Mouse (Mus musculus) adrenal gland, postnatal 25 days (tissue): ENCODE measurements around the gene Dlx6. TPM values are rescaled to one million over a fixed set of nuclear protein-coding genes. Genes with fewer than 3 reads are reported as not detected.

Experiments
- DNase-seq: peaks from one replicate; pipeline ENCODE4 v3.0.0; 2021; ENCODE audit warnings: mixed read lengths
- total RNA-seq: library from RNA; stranded (reverse); gene quantifications from 2 replicates; pipeline ENCODE4 v1.2.3, GENCODE M21; 2021

Gene Dlx6
- total RNA-seq, 1 experiment from 2014 or later: 0.33 TPM

- DNase-seq: no peak
These were observed 3.2 kb upstream of the Dlx6 start for GRCm38 (mm10) chr6:6859950-6860410.

DNA sequence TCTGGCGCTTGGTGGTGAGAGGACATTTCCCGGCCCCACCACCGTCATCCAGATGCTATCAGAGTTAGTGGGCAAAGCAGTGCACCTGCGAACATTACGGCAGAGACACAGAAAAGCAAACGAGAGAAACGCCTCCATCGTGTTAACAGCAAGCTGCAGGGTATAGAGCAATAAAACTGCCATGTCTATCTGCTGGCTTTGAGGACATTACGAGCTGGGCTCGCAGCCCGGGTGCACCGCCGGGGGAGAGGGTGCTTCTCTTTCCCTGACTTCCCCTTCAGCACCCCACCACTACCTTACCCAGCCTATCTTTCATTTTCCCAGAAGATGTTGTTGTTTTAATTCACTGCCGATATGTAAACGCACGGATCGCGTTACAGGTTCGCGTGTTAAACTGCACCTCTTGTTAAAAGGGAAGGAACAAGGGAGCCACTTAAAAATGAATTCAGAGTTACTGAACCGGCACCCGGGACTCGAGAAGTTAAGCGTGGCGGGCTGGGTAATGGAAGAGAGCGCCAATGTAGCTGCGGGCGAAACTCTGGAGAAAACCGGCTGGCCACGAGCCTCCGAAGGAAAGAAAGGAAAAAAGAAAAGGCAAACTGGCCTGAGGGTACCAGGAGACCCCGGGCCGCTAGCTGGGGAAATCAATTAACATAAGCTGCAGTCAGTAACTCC, 2.6 kb upstream of the Dlx6 start:
- no peak for DNase-seq

GRCm38 (mm10) chr6:6861086-6861797, 1.9 kb upstream of the Dlx6 start:
- DNase-seq: no peak

- DNase-seq: no peak
These were observed 1.2 kb upstream of the Dlx6 start for GRCm38 (mm10) chr6:6861798-6862428.

DNA sequence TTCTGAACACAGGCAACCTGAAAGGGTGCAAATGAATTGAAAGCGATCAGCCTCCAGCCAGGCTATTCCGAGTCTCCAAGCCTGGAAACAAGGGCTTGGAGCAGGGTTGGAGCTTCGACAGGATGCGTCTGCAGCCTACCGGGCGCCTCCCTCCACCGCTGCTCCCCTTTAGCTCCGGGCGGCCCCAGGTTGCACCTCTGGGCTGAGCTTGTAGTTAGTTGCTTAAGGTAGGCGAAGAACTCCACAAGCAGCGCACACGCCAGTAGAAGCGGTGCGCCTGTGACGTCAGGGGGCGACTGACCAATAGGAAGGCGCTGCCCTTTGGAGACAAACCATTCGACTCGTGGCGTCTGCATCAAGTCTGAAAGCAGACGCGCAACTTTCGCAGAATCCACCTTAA, 523 bp upstream of the Dlx6 start:
- DNase-seq: peak; percentile 59

- DNase-seq: no peak
These were observed 821 bp downstream of the Dlx6 start for GRCm38 (mm10) chr6:6863955-6864354.

- DNase-seq: no peak
These were observed 1.6 kb downstream of the Dlx6 start for GRCm38 (mm10) chr6:6864441-6865440.

DNA sequence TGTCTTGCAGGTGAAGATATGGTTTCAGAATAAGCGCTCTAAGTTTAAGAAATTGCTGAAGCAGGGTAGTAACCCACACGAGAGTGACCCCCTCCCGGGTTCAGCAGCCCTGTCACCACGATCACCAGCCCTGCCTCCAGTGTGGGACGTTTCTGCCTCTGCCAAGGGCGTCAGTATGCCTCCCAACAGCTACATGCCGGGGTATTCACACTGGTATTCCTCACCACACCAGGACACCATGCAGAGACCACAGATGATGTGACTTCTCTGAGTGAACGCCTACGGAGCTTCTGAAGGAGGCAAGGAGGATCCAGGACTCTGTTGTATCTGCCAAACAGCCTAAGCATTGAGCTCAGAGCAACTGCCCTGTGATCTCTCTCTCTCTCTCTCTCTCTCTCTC, 3.9 kb downstream of the Dlx6 start:
- no peak for DNase-seq

- no peak for DNase-seq
These were observed 6.0 kb downstream of the Dlx6 start for GRCm38 (mm10) chr6:6869041-6869685.

DNA sequence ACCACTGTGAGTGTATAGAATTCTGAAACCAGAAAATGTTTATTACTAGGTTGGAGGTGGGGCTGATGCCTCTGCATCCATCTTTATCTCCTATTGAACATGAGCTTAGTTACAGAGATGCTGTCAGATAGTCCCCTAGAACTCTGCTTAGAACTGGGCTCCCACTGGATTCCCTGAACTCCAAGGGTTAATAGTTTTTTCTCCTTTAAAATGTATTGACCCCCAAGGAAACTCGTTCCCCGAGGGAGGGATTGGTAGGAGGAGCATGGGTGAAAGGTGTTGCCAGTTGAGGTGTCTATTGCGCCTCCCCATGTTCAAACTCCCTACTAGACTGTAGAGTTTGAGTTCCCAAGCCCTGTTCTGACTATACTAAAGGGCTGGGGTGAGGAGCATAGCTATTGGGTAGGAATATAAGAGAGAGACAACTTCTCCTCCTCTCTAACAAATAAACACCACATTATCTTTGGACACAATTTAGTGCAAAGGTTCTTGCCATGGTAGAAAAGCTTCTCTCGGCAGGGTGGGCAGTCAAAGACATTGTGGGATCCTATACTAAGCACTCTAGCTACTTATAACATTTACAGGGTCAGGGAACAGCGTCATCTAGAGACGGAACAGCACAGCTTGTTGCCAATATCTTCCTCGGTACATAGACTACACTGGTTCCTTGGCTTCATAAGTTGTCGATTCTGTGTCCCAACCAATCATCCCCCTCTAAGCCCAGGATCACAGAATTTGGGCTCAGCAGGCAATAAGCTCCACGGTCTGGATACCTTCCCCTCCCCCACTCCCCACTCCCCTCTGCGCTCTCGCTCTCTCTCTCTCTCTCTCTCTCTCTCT, 7.0 kb downstream of the Dlx6 start:
- DNase-seq: no peak

GRCm38 (mm10) chr6:6870876-6871420, 7.8 kb downstream of the Dlx6 start:
- no peak for DNase-seq

DNA sequence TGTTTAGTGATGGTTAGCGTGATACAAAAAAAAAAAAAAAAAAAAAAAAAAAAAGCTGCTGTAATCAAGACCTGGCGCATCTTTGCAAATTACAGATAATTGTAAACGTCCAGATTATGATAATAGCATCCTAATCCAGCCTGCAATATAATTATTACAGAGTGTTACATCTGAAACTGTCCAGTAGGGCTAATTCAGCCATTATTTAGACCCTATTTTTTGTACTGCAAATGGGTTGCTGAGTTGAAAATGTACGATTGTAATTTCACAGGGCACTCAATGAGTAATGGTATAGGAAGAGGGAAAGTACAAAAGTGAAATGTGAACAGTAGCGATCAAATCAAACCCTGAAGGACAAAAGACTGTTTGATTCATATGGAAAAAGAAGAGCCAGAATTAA, 8.6 kb downstream of the Dlx6 start:
- no peak for DNase-seq

DNA sequence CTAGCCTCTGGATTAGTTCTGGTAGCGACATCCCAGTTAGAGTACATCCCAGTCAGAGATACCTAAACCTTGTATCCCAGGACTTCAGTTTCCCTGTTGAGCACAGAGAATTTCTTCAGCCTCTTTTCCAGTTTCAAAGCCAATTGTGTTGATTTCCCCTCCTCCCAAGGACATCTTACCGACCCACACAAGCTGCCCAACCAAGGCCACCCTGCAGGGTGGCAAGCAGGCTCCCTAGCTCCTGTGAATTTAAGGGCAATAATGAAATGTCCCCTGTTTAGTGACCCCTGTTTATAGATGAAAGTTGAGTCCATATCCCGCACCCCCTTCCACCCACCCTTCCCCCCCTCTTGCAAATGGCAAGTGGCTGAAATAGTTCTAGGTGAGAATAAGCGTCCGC, 9.7 kb downstream of the Dlx6 start:
- DNase-seq: no peak

- no peak for DNase-seq
These were observed 10.4 kb downstream of the Dlx6 start for GRCm38 (mm10) chr6:6873476-6874072.

GRCm38 (mm10) chr6:6874073-6874771, 11.1 kb downstream of the Dlx6 start:
- no peak for DNase-seq

GRCm38 (mm10) chr6:6875136-6875535, 12.0 kb downstream of the Dlx6 start:
- DNase-seq: no peak

DNA sequence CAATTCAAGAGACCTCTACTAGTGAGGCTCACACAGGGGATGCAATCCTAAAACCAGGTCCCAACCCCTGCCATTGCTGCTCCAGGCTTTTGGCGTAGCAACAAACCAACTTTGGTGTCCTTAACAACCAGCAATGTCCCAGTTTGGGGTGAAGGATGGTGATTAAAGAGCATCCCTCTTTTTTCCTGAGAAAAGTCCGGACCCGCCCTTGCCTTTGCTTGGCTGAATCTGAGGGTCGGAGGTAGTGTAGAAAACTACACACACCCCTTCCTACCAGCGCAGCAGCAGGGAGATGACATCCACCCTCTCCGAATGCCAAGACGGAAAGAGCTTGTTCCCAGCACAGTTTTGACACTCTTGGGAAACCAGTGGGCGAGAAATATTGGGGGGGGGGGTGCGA, 12.5 kb downstream of the Dlx6 start:
- DNase-seq: no peak

GRCm38 (mm10) chr6:6876231-6876630, 13.1 kb downstream of the Dlx6 start:
- no peak for DNase-seq

- DNase-seq: no peak
These were observed 13.6 kb downstream of the Dlx6 start for GRCm38 (mm10) chr6:6876731-6877130.
